Mouse (Mus musculus): ENCODE results near the gene Rab3gap1.
A peak's percentile ranks its signal among the peaks of the same experiment; 100 is the strongest.

Gene Rab3gap1

GRCm38 (mm10) chr1:127982268-127982667 is 113.7 kb downstream of the Rab3gap1 start:
- ATAC-seq (ENCODE audit: low TSS enrichment): no peak

- no peak for ATAC-seq (ENCODE audit: low TSS enrichment)
Observed at GRCm38 (mm10) chr1:127983274-127983993, 114.9 kb downstream of the Rab3gap1 start.

GRCm38 (mm10) chr1:127985391-127985790 is 116.8 kb downstream of the Rab3gap1 start:
- no peak for ATAC-seq (ENCODE audit: low TSS enrichment)

GRCm38 (mm10) chr1:127988246-127988645 is 119.7 kb downstream of the Rab3gap1 start:
- no peak for ATAC-seq (ENCODE audit: low TSS enrichment)

- ATAC-seq (ENCODE audit: low TSS enrichment): no peak
Observed at GRCm38 (mm10) chr1:127989387-127989786, 120.8 kb downstream of the Rab3gap1 start.

- ATAC-seq (ENCODE audit: low TSS enrichment): peak; percentile 62
Observed at GRCm38 (mm10) chr1:127989876-127990731, 121.5 kb downstream of the Rab3gap1 start.
